Mouse (Mus musculus) skeletal muscle tissue, adult 2 months (tissue): ENCODE results near the gene Tnfsf11.

ENCODE experiments used
- DNase-seq: peaks from one replicate; pipeline ENCODE4 v3.0.0-alpha.2; 2012; ENCODE audit warnings: low read depth, low spot score

Tnfsf11 gene

GRCm38 (mm10) chr14:78287906-78288800, 19.7 kb downstream of the Tnfsf11 start:
- peak; percentile 6 for DNase-seq

- DNase-seq: no peak
These were observed 21.8 kb downstream of the Tnfsf11 start for GRCm38 (mm10) chr14:78286011-78286548.

GRCm38 (mm10) chr14:78282490-78282889, 25.4 kb downstream of the Tnfsf11 start:
- DNase-seq: no peak

- DNase-seq: no peak
These were observed 31.4 kb downstream of the Tnfsf11 start for GRCm38 (mm10) chr14:78276395-78276930.

GRCm38 (mm10) chr14:78274851-78275250, 33.0 kb downstream of the Tnfsf11 start:
- no peak for DNase-seq

GRCm38 (mm10) chr14:78274146-78274545, 33.7 kb downstream of the Tnfsf11 start:
- no peak for DNase-seq

- no peak for DNase-seq
These were observed 34.3 kb downstream of the Tnfsf11 start for GRCm38 (mm10) chr14:78273571-78273970.

GRCm38 (mm10) chr14:78264876-78265275, 43.0 kb downstream of the Tnfsf11 start:
- no peak for DNase-seq

- no peak for DNase-seq
These were observed 45.2 kb downstream of the Tnfsf11 start for GRCm38 (mm10) chr14:78262596-78262995.

GRCm38 (mm10) chr14:78261246-78261645, 46.6 kb downstream of the Tnfsf11 start:
- DNase-seq: no peak

- no peak for DNase-seq
These were observed 53.8 kb downstream of the Tnfsf11 start for GRCm38 (mm10) chr14:78254017-78254416.

- DNase-seq: no peak
These were observed 61.2 kb downstream of the Tnfsf11 start for GRCm38 (mm10) chr14:78246601-78247000.

GRCm38 (mm10) chr14:78244811-78245210, 63.0 kb downstream of the Tnfsf11 start:
- no peak for DNase-seq

GRCm38 (mm10) chr14:78239346-78239745, 68.5 kb downstream of the Tnfsf11 start:
- DNase-seq: no peak

- DNase-seq: no peak
These were observed 70.6 kb downstream of the Tnfsf11 start for GRCm38 (mm10) chr14:78237238-78237637.

- DNase-seq: peak; percentile 7
These were observed 71.7 kb downstream of the Tnfsf11 start for GRCm38 (mm10) chr14:78236144-78236543.

GRCm38 (mm10) chr14:78235296-78235695, 72.5 kb downstream of the Tnfsf11 start:
- no peak for DNase-seq

GRCm38 (mm10) chr14:78229012-78229411, 78.8 kb downstream of the Tnfsf11 start:
- no peak for DNase-seq
